Mouse (Mus musculus): ENCODE data around the gene Als2cl. TPM values are rescaled to one million over a fixed set of nuclear protein-coding genes. Genes with fewer than 3 reads are reported as not detected.

Als2cl gene
- polyA plus RNA-seq, 1 experiment from 2014 or later: 6.1 TPM

DNA sequence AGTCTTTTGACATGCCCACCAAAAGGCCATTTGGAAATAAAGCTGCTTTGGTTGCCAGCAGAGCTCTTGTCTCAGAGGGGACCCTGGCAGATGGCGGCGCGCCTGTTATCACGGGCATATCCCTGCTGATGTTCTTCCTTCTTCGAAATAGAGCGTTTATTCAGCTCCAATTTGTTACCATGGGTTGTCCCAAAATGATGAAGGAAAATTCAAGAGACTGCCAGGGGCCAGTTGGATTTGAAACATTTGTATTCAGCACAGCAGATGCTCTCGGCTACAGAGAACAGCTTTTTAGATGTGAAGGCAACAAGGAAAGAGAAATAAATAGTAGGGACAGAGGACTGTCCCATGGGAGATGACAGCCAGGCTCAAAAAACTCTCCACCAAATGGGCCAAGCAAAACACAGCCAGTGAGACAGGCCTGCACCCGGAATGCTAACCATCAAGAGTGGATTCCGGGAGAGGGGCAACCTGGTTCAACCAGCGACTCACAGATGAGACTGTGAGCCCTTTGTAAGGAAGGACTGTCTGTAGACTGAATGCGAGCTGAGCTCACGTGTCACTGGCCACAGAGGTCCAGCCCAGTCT is 54.3 kb downstream of the Als2cl start:
- H3K4me2 ChIP-seq (replicated peaks): no peak overlapping the region
- no peaks in the 10 kb centered on the region for H3K36me3 ChIP-seq
- H3K9ac ChIP-seq: no peak overlapping the region
- no peaks in the 10 kb centered on the region for H3K9me3 ChIP-seq
- H3K27ac ChIP-seq: no peak overlapping the region
- no peak for ATAC-seq
- H3K27me3 ChIP-seq (replicated peaks): no peaks in the 10 kb centered on the region
- H3K4me3 ChIP-seq (replicated peaks): no peak overlapping the region
- WGBS: 88% methylated on average over 12 of the region's 12 CpGs
- H3K4me1 ChIP-seq (replicated peaks): no peaks in the 10 kb centered on the region

DNA sequence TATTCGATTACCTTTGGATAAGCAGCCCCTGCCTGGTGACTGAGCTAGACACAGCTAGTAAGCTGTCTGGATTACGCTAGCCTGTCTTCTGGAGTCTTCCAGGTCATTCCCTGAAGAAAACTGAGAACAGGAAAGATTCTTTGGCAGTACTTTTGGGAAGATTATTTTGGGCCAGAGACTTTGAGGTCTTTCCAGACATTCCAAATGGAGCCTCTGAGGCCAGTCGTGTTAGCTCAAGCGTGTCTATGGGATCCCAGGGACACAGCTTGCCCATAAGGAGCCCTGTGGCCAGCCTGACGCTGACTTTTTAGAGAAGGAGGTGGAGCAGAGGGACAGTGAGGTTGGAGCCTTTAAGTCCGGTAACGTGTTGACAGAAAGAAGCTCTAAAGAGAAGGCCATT is 56.3 kb downstream of the Als2cl start:
- Histone ChIP-seq H3K27ac (no peak overlapping the region), H3K27me3 (replicated peaks) (no peaks in the 10 kb centered on the region), H3K4me2 (replicated peaks) (no peak overlapping the region), H3K4me1 (replicated peaks) (no peaks in the 10 kb centered on the region), H3K9me3 (no peaks in the 10 kb centered on the region), H3K4me3 (replicated peaks) (no peak overlapping the region), H3K36me3 (no peaks in the 10 kb centered on the region), H3K9ac (no peak overlapping the region)
- no peak for ATAC-seq
- WGBS: 84% methylated on average over 7 of the region's 7 CpGs

DNA sequence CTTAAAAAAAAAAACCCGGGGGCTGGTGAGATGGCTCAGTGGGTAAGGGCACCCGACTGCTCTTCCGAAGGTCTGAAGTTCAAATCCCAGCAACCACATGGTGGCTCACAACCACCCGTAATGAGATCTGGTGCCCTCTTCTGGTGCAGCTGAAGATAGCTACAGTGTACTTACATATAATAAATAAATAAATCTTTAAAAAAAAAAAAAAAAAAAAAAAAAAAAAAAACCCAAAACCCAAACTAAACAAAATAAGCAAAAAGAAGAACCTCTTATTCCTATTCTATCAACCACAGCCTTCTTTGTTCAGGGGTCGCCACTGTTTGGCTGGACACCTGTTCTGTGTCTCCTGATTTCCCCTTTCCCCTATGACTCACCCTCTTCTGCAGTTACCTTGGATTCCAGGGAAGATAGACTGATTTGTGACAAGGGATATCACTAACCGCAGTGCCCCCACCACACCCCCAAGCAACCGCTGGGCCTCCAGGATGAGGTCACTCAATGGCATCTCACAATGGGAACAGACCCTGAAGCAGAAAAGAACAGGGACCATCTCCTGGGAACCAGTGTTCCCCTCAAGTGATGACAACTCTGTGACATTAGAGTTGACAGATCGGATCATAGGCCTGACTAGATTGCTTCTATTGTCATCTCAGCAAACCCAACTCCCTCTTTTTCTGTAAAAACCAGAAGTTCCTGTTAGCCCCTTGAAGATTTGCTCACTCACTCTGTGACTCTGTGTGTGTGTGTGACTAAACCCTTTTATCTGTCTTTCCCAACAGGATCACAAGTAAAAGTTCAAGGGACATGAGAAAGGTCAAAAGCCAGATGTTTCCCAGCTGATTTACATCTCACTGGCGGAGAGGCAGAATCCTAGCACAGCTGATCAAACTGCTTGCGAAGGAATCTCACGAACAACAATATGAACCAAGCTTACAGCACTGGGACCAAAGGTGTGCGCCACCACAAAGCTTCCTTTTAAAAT is 58.1 kb downstream of the Als2cl start:
- H3K27me3 ChIP-seq (replicated peaks): no peaks in the 10 kb centered on the region
- H3K36me3 ChIP-seq: no peaks in the 10 kb centered on the region
- H3K4me1 ChIP-seq (replicated peaks): no peaks in the 10 kb centered on the region
- no peak for ATAC-seq
- no peak overlapping the region for H3K4me3 ChIP-seq (replicated peaks)
- WGBS: 69% methylated on average over 12 of the region's 12 CpGs
- no peak overlapping the region for H3K4me2 ChIP-seq (replicated peaks)
- H3K9me3 ChIP-seq: no peaks in the 10 kb centered on the region
- H3K27ac ChIP-seq: no peak overlapping the region
- H3K9ac ChIP-seq: no peak overlapping the region

DNA sequence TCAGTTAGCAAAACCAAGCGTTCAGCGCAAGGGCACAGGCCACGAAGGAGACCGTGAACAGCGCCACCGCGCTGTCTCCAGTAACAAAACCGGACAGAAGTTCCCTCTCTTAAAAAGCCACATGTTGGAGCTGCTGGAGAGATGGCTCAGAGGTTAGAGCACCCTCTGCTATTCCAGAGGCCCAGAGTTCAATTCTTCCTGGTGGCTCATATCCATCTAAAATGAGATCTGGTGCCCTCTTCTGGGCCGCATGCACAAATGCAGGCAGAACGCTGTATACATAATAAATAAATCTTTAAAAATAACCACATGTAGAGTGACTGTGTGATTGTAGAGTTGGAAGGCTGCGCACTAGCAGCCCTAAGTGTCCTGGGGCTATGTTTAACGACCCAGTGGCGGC is 64.6 kb downstream of the Als2cl start:
- WGBS: 34% methylated on average over 13 of the region's 13 CpGs

DNA sequence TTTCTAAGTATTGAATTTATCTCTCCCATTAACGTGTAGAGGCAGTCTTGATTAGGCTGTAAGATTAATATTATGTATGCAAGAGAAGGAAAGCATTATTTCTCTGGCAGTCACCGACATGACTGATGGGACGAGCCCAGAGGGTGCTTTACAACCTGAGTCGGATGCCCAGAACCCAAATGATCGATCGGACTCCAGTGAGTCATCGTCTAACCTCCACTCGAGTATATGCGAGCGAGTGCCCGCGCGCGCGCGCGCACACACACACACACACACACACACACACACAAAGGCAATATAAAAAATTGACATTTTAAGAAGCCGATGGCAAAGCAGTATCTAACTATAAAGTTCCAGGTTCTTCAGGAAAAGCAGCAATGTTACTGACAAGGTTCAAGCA is 65.7 kb downstream of the Als2cl start:
- Histone ChIP-seq H3K4me2 (replicated peaks) (no peak overlapping the region; the same call in 1 of the 2 replicates), H3K27me3 (replicated peaks) (peaks cover 20% of the 10 kb centered on the region), H3K9ac (no peak overlapping the region), H3K36me3 (no peaks in the 10 kb centered on the region), H3K9me3 (no peaks in the 10 kb centered on the region), H3K4me1 (replicated peaks) (no peaks in the 10 kb centered on the region), H3K27ac (no peak overlapping the region), H3K4me3 (replicated peaks) (no peak overlapping the region)
- 10% methylated on average over 18 of the region's 18 CpGs for WGBS
- ATAC-seq: no peak

More for the DNA sequence above, 64.6 kb downstream of the Als2cl start:
- Histone ChIP-seq H3K4me3 (replicated peaks) (no peak overlapping the region), H3K4me2 (replicated peaks) (no peak overlapping the region), H3K4me1 (replicated peaks) (no peaks in the 10 kb centered on the region), H3K9me3 (no peaks in the 10 kb centered on the region), H3K9ac (no peak overlapping the region), H3K27ac (no peak overlapping the region), H3K27me3 (replicated peaks) (peaks cover 20% of the 10 kb centered on the region), H3K36me3 (no peaks in the 10 kb centered on the region)
- no peak for ATAC-seq

DNA sequence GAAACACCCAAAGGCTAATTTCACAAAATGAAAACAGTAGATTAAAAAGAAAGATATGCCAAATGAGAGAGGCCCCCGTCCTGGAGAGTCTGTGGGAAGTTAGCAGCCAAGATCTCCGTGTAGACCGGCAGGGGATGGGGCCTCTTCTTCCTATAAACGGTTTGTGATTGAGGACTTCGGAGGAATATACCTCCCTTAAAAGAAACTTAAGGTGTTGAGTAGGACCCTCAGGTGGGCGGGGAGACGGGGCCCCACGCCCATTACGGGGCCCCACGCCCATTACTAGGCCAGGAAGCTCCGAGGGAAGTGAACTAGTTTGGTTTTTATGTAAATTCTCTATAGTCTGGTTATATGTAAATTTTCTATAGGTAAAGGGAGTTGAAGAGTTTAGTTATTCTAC is 66.3 kb downstream of the Als2cl start, which contains the start of gene Tdgf1:
Gene Tdgf1, minus strand, starts transcription at position 233 of the 400 bp plus-strand sequence.
- Histone ChIP-seq H3K9ac (no peak within 1 kb of the TSS), H3K9me3 (no peaks in the 10 kb centered on the region), H3K4me2 (replicated peaks) (no peak within 1 kb of the TSS; the same call in 1 of the 2 replicates), H3K4me1 (replicated peaks) (no peaks in the 10 kb centered on the region), H3K27me3 (replicated peaks) (peaks cover 20% of the 10 kb centered on the region), H3K27ac (no peak within 1 kb of the TSS), H3K36me3 (no peaks in the 10 kb centered on the region), H3K4me3 (replicated peaks) (no peak within 1 kb of the TSS)
- ATAC-seq: no peak
- WGBS: 19% methylated on average over 11 of the region's 11 CpGs

DNA sequence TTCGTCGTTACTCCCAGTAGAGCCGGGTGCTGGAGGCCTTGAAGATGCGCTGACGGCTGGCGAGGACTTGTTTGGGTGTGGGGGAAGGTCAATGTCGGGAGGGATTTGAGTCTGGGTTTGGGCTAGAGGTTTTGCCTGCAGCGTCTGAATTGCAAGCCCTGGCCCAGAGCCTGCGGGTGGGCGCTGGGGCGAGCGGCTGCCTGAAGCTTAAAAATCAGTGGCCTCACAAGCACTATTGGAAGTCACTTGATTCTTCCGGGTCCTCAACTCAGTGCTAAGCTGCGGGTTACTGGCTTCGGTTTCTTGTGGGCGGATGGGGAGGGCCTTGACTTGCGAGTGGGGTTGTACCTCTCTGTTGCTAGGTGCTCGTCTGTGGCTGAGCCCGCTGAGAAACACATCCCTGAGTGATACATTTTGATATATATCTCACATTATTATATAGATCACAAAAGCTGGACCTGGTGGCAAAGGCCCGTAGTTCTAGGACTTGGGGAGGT is 66.9 kb downstream of the Als2cl start:
- no peak overlapping the region for H3K4me2 ChIP-seq (replicated peaks)
- H3K9ac ChIP-seq: no peak overlapping the region
- no peak overlapping the region for H3K27ac ChIP-seq
- 37% methylated on average over 20 of the region's 20 CpGs for whole genome bisulfite sequencing
- H3K4me1 ChIP-seq (replicated peaks): no peaks in the 10 kb centered on the region
- no peak for ATAC-seq
- no peak overlapping the region for H3K4me3 ChIP-seq (replicated peaks)
- no peaks in the 10 kb centered on the region for H3K9me3 ChIP-seq
- H3K27me3 ChIP-seq (replicated peaks): peaks cover 20% of the 10 kb centered on the region
- H3K36me3 ChIP-seq: no peaks in the 10 kb centered on the region

DNA sequence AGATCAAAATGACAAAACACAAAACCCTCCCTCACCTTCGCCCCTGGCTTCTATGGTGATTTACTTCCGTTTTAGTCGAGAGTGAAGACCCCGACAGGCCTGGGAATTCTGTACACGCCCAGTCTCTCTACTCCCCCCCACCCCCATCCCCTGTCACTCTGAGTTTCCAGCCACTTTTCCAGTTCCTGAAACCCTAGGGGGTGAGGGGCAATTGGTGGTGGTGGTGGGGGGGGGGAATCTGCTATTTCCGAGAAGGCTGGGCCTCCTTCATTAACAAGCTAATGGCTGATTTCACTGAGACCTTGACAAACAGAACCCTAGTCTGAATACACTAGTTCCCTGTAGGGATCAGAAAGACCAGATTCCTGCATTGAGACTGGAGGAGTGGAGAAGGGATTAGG is 67.6 kb downstream of the Als2cl start:
- Histone ChIP-seq H3K27ac (no peak overlapping the region), H3K4me2 (replicated peaks) (no peak overlapping the region), H3K36me3 (no peaks in the 10 kb centered on the region), H3K9me3 (no peaks in the 10 kb centered on the region), H3K4me1 (replicated peaks) (no peaks in the 10 kb centered on the region), H3K4me3 (replicated peaks) (no peak overlapping the region), H3K9ac (no peak overlapping the region), H3K27me3 (replicated peaks) (peaks cover 20% of the 10 kb centered on the region)
- 31% methylated on average over 6 of the region's 6 CpGs for WGBS
- ATAC-seq: no peak

DNA sequence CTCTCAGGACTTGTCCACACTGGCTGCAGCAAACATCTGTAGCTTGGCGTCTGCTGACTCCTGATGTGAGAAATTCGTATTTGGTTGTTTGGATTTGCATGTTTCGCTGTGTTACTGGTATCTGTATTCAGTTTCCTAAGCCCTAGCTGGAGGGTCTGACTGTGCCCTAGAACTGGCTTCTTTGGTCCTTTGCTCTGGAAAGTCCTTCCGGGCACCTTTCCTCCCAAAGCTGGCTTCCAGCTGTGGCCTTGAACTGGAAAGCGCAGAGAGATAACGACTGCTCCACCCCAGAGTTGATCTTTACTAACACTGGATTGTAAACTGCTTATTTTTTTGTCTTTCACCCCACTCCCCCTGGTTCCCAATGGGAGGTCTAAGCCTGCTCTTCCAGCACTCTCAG is 68.2 kb downstream of the Als2cl start:
- WGBS: 51% methylated on average over 6 of the region's 6 CpGs
- H3K36me3 ChIP-seq: no peaks in the 10 kb centered on the region
- ATAC-seq: no peak
- H3K4me3 ChIP-seq (replicated peaks): no peak overlapping the region
- peaks cover 20% of the 10 kb centered on the region for H3K27me3 ChIP-seq (replicated peaks)
- H3K9ac ChIP-seq: no peak overlapping the region
- H3K4me2 ChIP-seq (replicated peaks): no peak overlapping the region
- H3K4me1 ChIP-seq (replicated peaks): no peaks in the 10 kb centered on the region
- H3K27ac ChIP-seq: no peak overlapping the region
- H3K9me3 ChIP-seq: no peaks in the 10 kb centered on the region

DNA sequence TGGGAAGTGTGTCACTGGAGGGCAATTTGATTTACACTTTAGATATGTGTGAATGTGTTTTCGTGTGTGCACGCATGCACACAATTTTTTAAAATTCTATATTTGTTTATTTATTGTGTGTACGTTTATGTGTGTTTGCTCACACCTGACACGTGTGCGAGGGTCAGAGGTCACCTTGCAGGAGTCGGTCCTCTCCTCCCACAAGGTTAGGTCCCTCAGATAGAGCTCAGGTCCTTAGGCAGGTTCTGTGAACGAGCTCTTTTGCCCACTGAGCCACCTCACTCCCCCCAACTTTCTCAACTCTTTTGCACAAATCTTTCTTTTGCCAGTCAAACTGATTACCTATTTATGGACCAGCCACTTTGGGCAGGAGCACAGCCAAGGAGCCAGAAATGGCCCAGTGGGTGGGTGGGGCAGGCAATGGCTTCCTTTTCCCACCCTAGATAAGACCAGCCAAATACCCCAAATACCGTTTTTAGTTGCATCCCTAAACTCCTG is 69.2 kb downstream of the Als2cl start:
- Histone ChIP-seq H3K27ac (no peak overlapping the region), H3K4me1 (replicated peaks) (no peaks in the 10 kb centered on the region), H3K4me3 (replicated peaks) (no peak overlapping the region), H3K4me2 (replicated peaks) (no peak overlapping the region), H3K36me3 (no peaks in the 10 kb centered on the region), H3K27me3 (replicated peaks) (peaks cover 23% of the 10 kb centered on the region), H3K9ac (no peak overlapping the region), H3K9me3 (no peaks in the 10 kb centered on the region)
- no peak for ATAC-seq
- WGBS: 48% methylated on average over 8 of the region's 8 CpGs

DNA sequence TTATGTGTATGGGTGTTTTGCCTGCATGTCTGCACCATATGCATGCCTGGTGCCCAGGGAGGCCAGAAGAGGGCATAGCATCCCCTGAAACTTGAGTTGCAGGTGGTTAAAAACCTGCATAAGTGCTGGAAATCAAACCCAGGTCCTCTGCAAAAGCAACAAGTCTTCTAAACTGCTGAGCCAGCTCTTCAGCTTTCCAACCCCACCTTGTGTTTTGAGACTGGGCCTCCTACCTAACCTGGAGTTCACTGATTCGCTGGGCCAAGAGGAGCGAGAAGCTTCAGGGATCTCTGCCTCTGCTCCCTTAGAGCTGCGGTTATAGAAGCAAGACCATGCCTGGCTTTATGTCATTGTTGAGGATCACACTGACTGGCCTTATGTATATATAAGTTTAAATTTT is 70.4 kb downstream of the Als2cl start:
- WGBS: 96% methylated on average over 3 of the region's 3 CpGs
- H3K9ac ChIP-seq: no peak overlapping the region
- no peak overlapping the region for H3K27ac ChIP-seq
- no peaks in the 10 kb centered on the region for H3K9me3 ChIP-seq
- no peak for ATAC-seq
- H3K4me2 ChIP-seq (replicated peaks): no peak overlapping the region
- no peaks in the 10 kb centered on the region for H3K36me3 ChIP-seq
- no peak overlapping the region for H3K4me3 ChIP-seq (replicated peaks)
- peaks cover 23% of the 10 kb centered on the region for H3K27me3 ChIP-seq (replicated peaks)
- no peaks in the 10 kb centered on the region for H3K4me1 ChIP-seq (replicated peaks)
